Mouse (Mus musculus): ENCODE measurements around the gene Adig.

DNA sequence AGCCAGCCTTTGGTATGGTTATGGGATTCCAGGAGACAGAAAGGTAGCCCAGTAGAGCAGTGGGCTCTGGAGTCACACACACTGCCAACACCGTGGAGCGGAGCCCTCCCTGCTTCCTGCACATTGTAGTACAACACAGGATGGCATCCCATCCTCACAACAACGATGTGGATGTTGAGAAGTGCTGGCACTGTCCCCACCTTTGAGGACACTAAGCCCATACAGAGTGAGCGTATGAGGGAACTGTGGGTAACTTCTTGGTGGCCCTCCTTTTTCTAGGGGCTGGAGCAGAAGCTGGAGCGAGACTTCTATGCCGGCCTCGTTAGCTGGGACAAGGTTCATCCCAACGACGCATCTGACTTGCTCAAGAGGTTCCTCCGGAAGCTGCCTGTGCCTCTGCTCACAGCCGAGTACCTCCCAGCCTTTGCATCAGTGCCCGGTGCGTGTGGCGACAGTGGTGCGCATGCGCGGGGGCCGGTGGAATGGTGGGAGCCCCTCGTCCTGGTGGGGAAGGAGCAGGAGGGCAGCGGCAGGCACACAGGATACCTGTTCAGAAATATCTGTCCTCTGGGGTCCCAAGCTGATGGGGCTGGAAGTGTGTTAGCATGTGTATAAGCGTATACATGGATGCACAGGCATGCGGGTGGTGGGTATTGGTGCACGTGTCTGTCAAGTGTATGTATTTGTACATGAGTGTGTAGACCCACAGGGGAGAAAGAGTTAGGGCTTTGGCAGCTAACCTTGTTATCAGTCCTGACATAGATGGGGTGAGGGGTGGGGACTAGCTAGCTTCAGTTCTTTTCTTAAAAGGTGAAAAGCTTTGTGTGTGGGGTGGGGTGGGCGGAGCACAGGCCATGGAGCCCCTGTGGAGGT is 37.3 kb downstream of the Adig start:
- TF ChIP-seq CTCF (IDR thresholded peaks at IDR 0.05; ENCODE audit: low read depth, low read length) (no peak), GATA2 (IDR thresholded peaks at IDR 0.05; ENCODE audit: borderline replicate concordance, low read depth, low read length) (no peak), GATA1 (IDR thresholded peaks at IDR 0.05; ENCODE audit: borderline replicate concordance, low read length) (no peak), POLR2AphosphoS5 (IDR thresholded peaks at IDR 0.05; ENCODE audit: insufficient replicate concordance, low read depth, low read length) (no peak)

All from G1E (cell line).